Mouse (Mus musculus) heart, adult 18-20 months (tissue): ENCODE data around the gene 1700030J22Rik. TPM values are rescaled to one million over a fixed set of nuclear protein-coding genes. Genes with fewer than 3 reads are reported as not detected.

Experiments used
- total RNA-seq, 2 experiments: library from RNA; stranded (reverse); gene quantifications; 2 replicates each; pipeline ENCODE4 v1.2.3; 2021

Gene 1700030J22Rik
- total RNA-seq, 2 experiments from 2014 or later: 0.42 to 0.49 TPM

Other genes starting within 250 kb of the 1700030J22Rik start
- 1 to 10 TPM; 3.9 to 4.9 TPM for gene Cdyl2, start 246.0 kb downstream of the 1700030J22Rik start, total RNA-seq
- gene Cmc2, start 57.5 kb downstream of the 1700030J22Rik start, total RNA-seq: 10 to 100 TPM; 70.9 to 92.4 TPM
- under 1 TPM; 0.25 to 0.69 TPM for gene Cenpn, start 57.2 kb downstream of the 1700030J22Rik start, total RNA-seq
- 10 to 100 TPM; 15.5 to 16.2 TPM for gene Atmin, start 35.6 kb downstream of the 1700030J22Rik start, total RNA-seq
- gene Gcsh, start 14.6 kb upstream of the 1700030J22Rik start, total RNA-seq: 10 to 100 TPM; 62.1 to 63.3 TPM
- not detected for gene Pkd1l2, start 103.5 kb upstream of the 1700030J22Rik start, total RNA-seq
- gene Bco1, start 116.9 kb upstream of the 1700030J22Rik start, total RNA-seq: under 1 TPM in 1 of 2 experiments, not detected in 1; 0.15 TPM
- 1 to 10 TPM; 4.0 to 5.3 TPM for gene Gan, start 179.2 kb upstream of the 1700030J22Rik start, total RNA-seq